Mouse (Mus musculus): Measurements from ENCODE around the gene Pcsk2.

DNA sequence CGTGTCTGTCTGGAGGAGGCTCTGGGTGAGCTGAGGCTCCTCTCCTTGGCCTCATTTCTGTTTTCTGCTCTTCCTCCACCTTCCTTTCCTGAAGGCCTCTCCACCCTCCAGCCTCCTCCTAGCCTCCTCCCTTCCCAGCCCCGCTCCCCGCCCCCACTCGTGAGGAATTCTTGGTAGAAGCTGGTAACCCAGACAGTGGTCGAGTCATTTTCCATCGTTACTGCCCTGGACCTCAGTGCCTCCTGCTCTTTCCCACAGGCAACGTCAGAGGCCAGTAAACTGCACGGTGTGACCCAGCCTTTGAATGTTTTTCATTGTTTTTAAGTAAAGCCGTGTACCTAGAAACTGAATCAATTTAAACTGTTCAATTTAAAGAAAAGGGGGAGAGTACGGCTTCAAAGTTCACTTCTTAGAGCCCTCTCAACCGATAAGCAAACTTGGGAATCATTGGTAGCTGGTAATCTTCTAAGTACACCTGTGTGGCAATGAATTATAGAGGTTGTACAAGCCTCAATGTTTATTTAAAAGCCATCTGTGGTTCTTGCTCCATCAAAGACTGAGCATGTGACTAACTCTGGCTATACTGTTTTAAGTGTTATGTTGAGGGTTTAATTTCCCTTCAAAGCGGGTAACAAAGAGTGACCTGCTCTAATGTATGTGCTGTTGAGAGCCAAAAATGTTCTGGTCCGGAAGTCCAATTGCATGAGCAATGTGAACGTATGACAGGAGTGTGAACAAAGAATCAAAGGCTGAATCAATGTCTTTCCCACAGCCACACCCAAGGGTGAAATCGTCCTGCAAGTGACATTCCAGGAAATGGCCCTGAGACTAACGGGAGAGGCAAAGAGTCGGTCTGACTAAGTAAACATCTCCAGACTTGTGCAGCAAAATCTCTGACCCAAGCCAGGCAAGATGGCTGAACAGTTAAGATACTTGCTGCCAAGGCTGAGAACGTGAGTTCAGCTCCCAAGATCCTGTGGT, 306.6 kb downstream of the Pcsk2 start:
- TF ChIP-seq CTCF (IDR thresholded peaks at IDR 0.05; ENCODE audit: insufficient read depth, low read length) (no peak), POLR2A (IDR thresholded peaks at IDR 0.05; ENCODE audit: borderline replicate concordance, extremely low read depth, low read depth, low read length) (no peak)

All from lung, adult 2 months (tissue).